Mouse (Mus musculus): ENCODE measurements around the gene Snu13. TPM values are rescaled to one million over a fixed set of nuclear protein-coding genes. Genes with fewer than 3 reads are reported as not detected.

The Snu13 gene
- total RNA-seq (2021) (10 to 100 TPM; 49.5 to 52.7 TPM), polyA plus RNA-seq (2012; rRNA removed) (49.5 and 66.6 TPM in 2 replicates)
- long read RNA-seq, transcript Snu13-202 (3 exons, 2,077 nt) = major isoform, 62 of 71 reads
- long read RNA-seq, partial matches to known transcripts = 0 of 71 reads
- long read RNA-seq, other reads (novel, unspliced or antisense) = 9 of 71 reads

DNA sequence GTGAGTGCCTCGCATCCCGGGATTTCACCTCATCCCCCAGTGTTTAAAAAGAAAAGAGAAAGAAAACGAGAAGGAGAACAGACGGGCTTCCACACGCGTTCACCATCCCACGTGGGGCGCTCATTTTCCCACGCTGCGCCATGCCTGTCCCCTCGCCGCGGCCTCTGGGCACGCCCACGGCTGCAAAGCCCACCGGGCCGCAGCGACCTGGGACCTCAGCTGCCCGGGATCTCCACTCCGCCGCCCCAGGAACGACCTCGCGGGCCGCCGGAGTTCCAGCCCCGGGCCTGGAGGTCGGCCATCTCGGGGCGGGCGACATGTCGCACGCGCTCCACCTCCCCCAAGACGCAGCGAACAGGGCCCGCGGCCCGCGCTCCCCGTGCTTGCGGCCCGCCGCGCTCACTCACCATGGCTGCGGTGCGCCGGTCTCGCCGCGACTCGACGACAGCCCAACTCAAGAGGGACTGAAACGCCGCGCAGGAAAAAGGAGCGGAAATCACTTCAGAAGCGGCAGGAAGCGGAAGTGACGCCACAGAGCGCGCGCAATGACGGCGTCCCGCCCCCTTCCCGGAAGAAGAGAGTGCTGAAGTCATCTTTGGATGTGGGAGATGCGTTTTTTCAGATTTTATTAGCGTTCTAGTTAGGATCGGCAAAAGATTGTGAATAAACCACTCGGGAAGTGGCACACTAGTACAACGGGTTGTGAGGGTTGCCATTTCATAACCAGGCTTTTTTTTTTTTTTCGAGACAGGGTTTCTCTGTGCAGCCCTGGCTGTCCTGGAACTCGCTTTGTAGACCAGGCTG is at the start of gene Snu13:
Gene Snu13 (minus strand): TSS at position 519 of the 804 bp plus-strand sequence.
- H3K36me3 ChIP-seq (ENCODE audit: control insufficient read depth, insufficient read depth, low read length) = no peaks in the 10 kb centered on the region
- peak within 1 kb of the TSS; percentile 80 for H3K4me3 ChIP-seq
- intact Hi-C loops (cut with DNase I) = no loop called here
- peak within 1 kb of the TSS; percentile 93 for H3K27ac ChIP-seq
- H3K27me3 ChIP-seq (ENCODE audit: control insufficient read depth, insufficient read depth, low read length) = no peaks in the 10 kb centered on the region
- peaks cover 6% of the 10 kb centered on the region; the same call in 1 of the 2 replicates for H3K79me2 ChIP-seq (replicated peaks; ENCODE audit: control insufficient read depth, insufficient read depth, low read length)
- WGBS = under 1% methylated on average over 74 of the region's 74 CpGs
- TF ChIP-seq CTCF (IDR thresholded peaks at IDR 0.05) = no peak
- TF ChIP-seq POLR2A (IDR thresholded peaks at IDR 0.05; ENCODE audit: insufficient read depth, low read depth, low read length) = peak; percentile 90
- TF ChIP-seq EP300 (IDR thresholded peaks at IDR 0.05; ENCODE audit: insufficient read depth, low read depth, low read length) = 0 out of 2 replicates have a peak, but pooled peaks have one; percentile 23
- peak; percentile 92 to 94 for DNase-seq
- peaks cover 6% of the 10 kb centered on the region for H3K4me1 ChIP-seq (ENCODE audit: control insufficient read depth, insufficient read depth, low read length)
- peak within 1 kb of the TSS; percentile 92 for H3K9ac ChIP-seq (ENCODE audit: low read depth, low read length)

DNA sequence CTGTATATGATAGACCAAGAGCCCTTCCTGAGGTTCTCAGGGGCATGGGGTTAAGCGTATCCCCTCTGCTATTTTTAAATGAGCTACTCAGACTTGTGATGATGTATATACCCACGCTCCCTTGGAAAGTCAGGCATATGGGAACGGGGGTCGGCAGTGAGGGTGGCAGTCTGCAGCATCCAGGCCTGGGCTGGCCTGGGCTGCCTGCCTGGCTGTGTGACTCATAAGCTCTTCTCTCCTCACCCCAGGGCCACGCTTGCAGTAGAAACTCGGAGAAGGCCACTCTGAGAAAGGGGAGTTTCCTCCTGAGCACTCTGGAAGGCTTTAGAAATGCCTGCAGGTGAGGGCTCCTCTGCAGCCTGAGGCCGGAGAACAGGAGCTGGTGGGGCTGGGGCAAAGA is 43.7 kb upstream of the Snu13 start:
- 68% methylated on average over 7 of the region's 7 CpGs for WGBS
- intact Hi-C loops (cut with DNase I) = no loop called here
- no peak overlapping the region for H3K27ac ChIP-seq
- DNase-seq = no peak
- no peaks in the 10 kb centered on the region for H3K36me3 ChIP-seq (ENCODE audit: control insufficient read depth, insufficient read depth, low read length)
- H3K4me3 ChIP-seq = no peak overlapping the region
- TF ChIP-seq POLR2A (IDR thresholded peaks at IDR 0.05; ENCODE audit: insufficient read depth, low read depth, low read length) = no peak
- TF ChIP-seq EP300 (IDR thresholded peaks at IDR 0.05; ENCODE audit: insufficient read depth, low read depth, low read length) = no peak
- no peak for TF ChIP-seq CTCF (IDR thresholded peaks at IDR 0.05)
- H3K4me1 ChIP-seq (ENCODE audit: control insufficient read depth, insufficient read depth, low read length) = no peaks in the 10 kb centered on the region
- H3K9ac ChIP-seq (ENCODE audit: low read depth, low read length) = no peak overlapping the region
- H3K27me3 ChIP-seq (ENCODE audit: control insufficient read depth, insufficient read depth, low read length) = peaks cover 3% of the 10 kb centered on the region
- H3K79me2 ChIP-seq (replicated peaks; ENCODE audit: control insufficient read depth, insufficient read depth, low read length) = no peaks in the 10 kb centered on the region

DNA sequence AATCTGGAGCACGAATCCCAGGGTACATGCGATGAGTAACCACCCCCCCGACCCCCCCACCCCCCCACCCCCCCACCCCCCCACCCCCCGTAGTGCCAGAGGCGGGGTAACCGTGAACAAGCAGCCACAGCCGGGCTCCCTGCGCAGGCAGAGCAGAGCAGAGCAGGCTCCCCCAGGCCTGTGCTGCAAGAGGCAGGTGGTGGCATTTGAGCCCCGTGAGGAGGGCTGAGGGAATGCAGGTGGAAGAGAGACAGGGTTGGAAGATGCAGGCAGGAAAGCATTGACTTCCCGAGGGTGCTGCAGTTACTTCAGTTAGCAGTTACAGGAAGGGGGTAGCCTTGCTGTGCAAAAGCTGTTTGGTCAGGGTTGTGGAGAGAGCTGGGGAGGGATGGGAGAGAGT is 39.9 kb upstream of the Snu13 start:
- H3K36me3 ChIP-seq (ENCODE audit: control insufficient read depth, insufficient read depth, low read length) = no peaks in the 10 kb centered on the region
- H3K27ac ChIP-seq = no peak overlapping the region
- H3K4me3 ChIP-seq = no peak overlapping the region
- no peaks in the 10 kb centered on the region for H3K4me1 ChIP-seq (ENCODE audit: control insufficient read depth, insufficient read depth, low read length)
- no peaks in the 10 kb centered on the region for H3K79me2 ChIP-seq (replicated peaks; ENCODE audit: control insufficient read depth, insufficient read depth, low read length)
- intact Hi-C loops (cut with DNase I) = no loop called here
- peaks cover 2% of the 10 kb centered on the region; the same call in 1 of the 2 replicates for H3K27me3 ChIP-seq (ENCODE audit: control insufficient read depth, insufficient read depth, low read length)
- 14% methylated on average over 10 of the region's 10 CpGs for WGBS
- no peak for DNase-seq
- H3K9ac ChIP-seq (ENCODE audit: low read depth, low read length) = no peak overlapping the region
- no peak for TF ChIP-seq POLR2A (IDR thresholded peaks at IDR 0.05; ENCODE audit: insufficient read depth, low read depth, low read length)
- TF ChIP-seq EP300 (IDR thresholded peaks at IDR 0.05; ENCODE audit: insufficient read depth, low read depth, low read length) = no peak
- no peak for TF ChIP-seq CTCF (IDR thresholded peaks at IDR 0.05)

DNA sequence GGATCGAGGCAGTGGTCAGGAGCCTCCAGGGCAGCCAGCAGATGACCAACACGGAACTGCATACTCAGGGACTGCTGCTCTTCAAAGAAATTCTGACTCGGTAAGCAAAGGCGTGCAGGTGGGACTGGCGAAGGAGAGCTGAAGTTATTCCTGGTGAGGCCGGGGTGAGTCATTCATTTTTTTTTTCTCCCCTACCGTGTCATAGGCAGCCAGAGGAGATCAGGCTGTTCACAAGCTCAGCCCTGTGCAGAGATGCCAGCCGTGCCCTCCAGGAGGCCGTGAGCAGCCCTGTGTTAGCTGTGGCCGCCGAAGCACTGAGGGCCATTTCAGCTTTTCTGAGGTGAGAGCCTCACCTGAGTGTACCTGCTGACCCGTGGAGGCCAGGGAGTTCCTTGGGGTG is 38.7 kb upstream of the Snu13 start:
- 73% methylated on average over 12 of the region's 12 CpGs for WGBS
- TF ChIP-seq POLR2A (IDR thresholded peaks at IDR 0.05; ENCODE audit: insufficient read depth, low read depth, low read length) = no peak
- no peak for TF ChIP-seq EP300 (IDR thresholded peaks at IDR 0.05; ENCODE audit: insufficient read depth, low read depth, low read length)
- TF ChIP-seq CTCF (IDR thresholded peaks at IDR 0.05) = no peak
- intact Hi-C loops (cut with DNase I) = no loop called here
- Histone ChIP-seq H3K27me3 (ENCODE audit: control insufficient read depth, insufficient read depth, low read length) (peaks cover 2% of the 10 kb centered on the region; the same call in 1 of the 2 replicates), H3K79me2 (replicated peaks; ENCODE audit: control insufficient read depth, insufficient read depth, low read length) (no peaks in the 10 kb centered on the region), H3K4me3 (no peak overlapping the region), H3K36me3 (ENCODE audit: control insufficient read depth, insufficient read depth, low read length) (no peaks in the 10 kb centered on the region), H3K9ac (ENCODE audit: low read depth, low read length) (no peak overlapping the region), H3K4me1 (ENCODE audit: control insufficient read depth, insufficient read depth, low read length) (no peaks in the 10 kb centered on the region), H3K27ac (no peak overlapping the region)
- DNase-seq = no peak

DNA sequence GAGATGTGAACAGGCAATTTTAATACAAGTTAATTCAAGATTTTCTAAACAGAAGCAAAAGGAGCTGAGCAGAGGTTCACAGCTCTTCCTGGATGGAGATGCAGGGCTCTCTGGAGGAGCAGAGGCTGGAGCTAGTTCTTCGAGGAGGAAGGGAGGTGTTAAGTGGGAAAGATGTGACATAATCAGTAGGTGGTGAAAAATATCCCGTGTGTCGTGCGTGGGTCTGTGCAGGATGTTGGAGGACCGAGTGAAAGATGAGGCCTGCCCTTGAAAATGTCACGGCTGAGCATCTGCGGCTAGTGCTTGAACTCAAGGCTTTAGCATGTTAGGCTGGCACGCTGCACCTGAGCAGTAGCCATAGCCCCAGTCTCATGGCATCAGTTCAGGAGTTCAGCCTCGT is 38.2 kb upstream of the Snu13 start:
- H3K79me2 ChIP-seq (replicated peaks; ENCODE audit: control insufficient read depth, insufficient read depth, low read length) = no peaks in the 10 kb centered on the region
- no peaks in the 10 kb centered on the region for H3K36me3 ChIP-seq (ENCODE audit: control insufficient read depth, insufficient read depth, low read length)
- WGBS = 68% methylated on average over 9 of the region's 9 CpGs
- H3K27me3 ChIP-seq (ENCODE audit: control insufficient read depth, insufficient read depth, low read length) = peaks cover 2% of the 10 kb centered on the region; the same call in 1 of the 2 replicates
- DNase-seq = no peak
- H3K9ac ChIP-seq (ENCODE audit: low read depth, low read length) = no peak overlapping the region
- intact Hi-C loops (cut with DNase I) = no loop called here
- no peak overlapping the region for H3K27ac ChIP-seq
- TF ChIP-seq CTCF (IDR thresholded peaks at IDR 0.05) = no peak
- TF ChIP-seq POLR2A (IDR thresholded peaks at IDR 0.05; ENCODE audit: insufficient read depth, low read depth, low read length) = no peak
- TF ChIP-seq EP300 (IDR thresholded peaks at IDR 0.05; ENCODE audit: insufficient read depth, low read depth, low read length) = no peak
- H3K4me1 ChIP-seq (ENCODE audit: control insufficient read depth, insufficient read depth, low read length) = no peaks in the 10 kb centered on the region
- H3K4me3 ChIP-seq = no peak overlapping the region

DNA sequence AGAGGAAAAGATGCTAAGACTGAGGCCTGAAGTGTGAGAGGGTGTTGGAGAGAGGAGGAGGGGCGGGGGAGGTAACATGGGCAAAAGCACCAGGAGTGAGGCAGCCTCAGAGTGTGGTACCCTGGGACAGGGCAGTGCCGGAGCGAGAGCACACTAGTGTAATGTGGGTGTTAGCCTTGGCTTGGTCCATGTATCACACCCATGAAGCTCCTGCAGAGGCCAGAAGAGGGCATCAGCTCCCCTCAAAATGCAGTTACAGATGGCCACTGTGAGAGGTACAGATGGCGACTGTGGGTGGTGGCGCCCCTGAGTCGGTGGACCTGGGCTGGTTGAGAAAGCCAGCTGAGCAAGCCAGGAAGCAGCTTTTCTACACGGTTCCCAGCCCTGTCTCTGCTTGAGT is 33.8 kb upstream of the Snu13 start:
- Histone ChIP-seq H3K79me2 (replicated peaks; ENCODE audit: control insufficient read depth, insufficient read depth, low read length) (no peaks in the 10 kb centered on the region), H3K9ac (ENCODE audit: low read depth, low read length) (no peak overlapping the region), H3K4me3 (no peak overlapping the region), H3K4me1 (ENCODE audit: control insufficient read depth, insufficient read depth, low read length) (no peaks in the 10 kb centered on the region), H3K36me3 (ENCODE audit: control insufficient read depth, insufficient read depth, low read length) (no peaks in the 10 kb centered on the region), H3K27ac (no peak overlapping the region), H3K27me3 (ENCODE audit: control insufficient read depth, insufficient read depth, low read length) (peaks cover under 1% of the 10 kb centered on the region; the same call in 1 of the 2 replicates)
- intact Hi-C loops (cut with DNase I) = no loop called here
- TF ChIP-seq EP300 (IDR thresholded peaks at IDR 0.05; ENCODE audit: insufficient read depth, low read depth, low read length) (no peak), POLR2A (IDR thresholded peaks at IDR 0.05; ENCODE audit: insufficient read depth, low read depth, low read length) (no peak), CTCF (IDR thresholded peaks at IDR 0.05) (peak; percentile 43)
- 25% methylated on average over 7 of the region's 7 CpGs for WGBS
- no peak for DNase-seq

All from heart, adult 2 months (tissue).